Mouse (Mus musculus) embryonic facial prominence, embryonic 11.5 days (tissue): ENCODE measurements at regions not wholly inside any gene's neighbourhood (a gene's known extent, or its start where the extent isn't known, plus 50 kb on each side); places are given as distances from the start of the nearest gene placed in this dataset.

Source experiments
- ATAC-seq: fragments of 200-750 bp; cut with Nextera tagmentation; replicated peaks from 2 replicates; pipeline ENCODE4 v1.8.0; 2017; ENCODE audit warnings: low read depth; ENCODE audit not compliant: insufficient number of reproducible peaks, low FRiP score, low TSS enrichment
- DNase-seq: peaks from one replicate; pipeline ENCODE4 v3.0.0-alpha.2; 2015; ENCODE audit warnings: low spot score
- H3K27ac ChIP-seq: fragments of 300-500 bp; sonication (generic); replicated peaks from 2 replicates; pipeline ENCODE4 v1.5.1; 2014; ENCODE audit warnings: mild to moderate bottlenecking, low read depth, low read length, control low read depth
- H3K27me3 ChIP-seq: fragments of 300-500 bp; sonication (generic); 2 replicates; pipeline ENCODE4 v1.6.1; 2014; ENCODE audit warnings: mild to moderate bottlenecking, low read length, moderate library complexity, mixed read lengths; ENCODE audit not compliant: control insufficient read depth, insufficient read depth
- H3K36me3 ChIP-seq: fragments of 300-500 bp; sonication (generic); replicated peaks from 2 replicates; pipeline ENCODE4 v1.6.1; 2014; ENCODE audit warnings: low read depth, mild to moderate bottlenecking, low read length, moderate library complexity, mixed read lengths; ENCODE audit not compliant: control insufficient read depth, insufficient read depth
- H3K4me1 ChIP-seq: fragments of 300-500 bp; sonication (generic); 2 replicates; pipeline ENCODE4 v1.6.1; 2014; ENCODE audit warnings: low read length, mixed read lengths; ENCODE audit not compliant: control insufficient read depth, insufficient read depth
- H3K4me2 ChIP-seq: fragments of 300-500 bp; sonication (generic); 2 replicates; pipeline ENCODE4 v1.6.1; 2014; ENCODE audit warnings: low read depth, mild to moderate bottlenecking, control low read depth, low read length, moderate library complexity
- H3K4me3 ChIP-seq: fragments of 300-500 bp; sonication (generic); 2 replicates; pipeline ENCODE4 v1.5.1; 2014; ENCODE audit warnings: low read depth, low read length, control low read depth
- H3K9ac ChIP-seq: fragments of 300-500 bp; sonication (generic); replicated peaks from 2 replicates; pipeline ENCODE4 v1.6.1; 2014; ENCODE audit warnings: mild to moderate bottlenecking, control low read depth, low read length
- H3K9me3 ChIP-seq: fragments of 300-500 bp; sonication (generic); replicated peaks from 2 replicates; pipeline ENCODE4 v1.6.1; 2016; ENCODE audit warnings: mild to moderate bottlenecking, low read length, inconsistent platforms, mixed read lengths; ENCODE audit not compliant: control insufficient read depth
- WGBS: fragments of 180-500 bp; shearing (Covaris S2); extraction: QIAGEN DNeasy Blood & Tissue Kit; methylation state at CpG from one replicate; pipeline ENCODE4 v1.1.7; 2014; 5-methylcytosine and 5-hydroxymethylcytosine counted together

DNA sequence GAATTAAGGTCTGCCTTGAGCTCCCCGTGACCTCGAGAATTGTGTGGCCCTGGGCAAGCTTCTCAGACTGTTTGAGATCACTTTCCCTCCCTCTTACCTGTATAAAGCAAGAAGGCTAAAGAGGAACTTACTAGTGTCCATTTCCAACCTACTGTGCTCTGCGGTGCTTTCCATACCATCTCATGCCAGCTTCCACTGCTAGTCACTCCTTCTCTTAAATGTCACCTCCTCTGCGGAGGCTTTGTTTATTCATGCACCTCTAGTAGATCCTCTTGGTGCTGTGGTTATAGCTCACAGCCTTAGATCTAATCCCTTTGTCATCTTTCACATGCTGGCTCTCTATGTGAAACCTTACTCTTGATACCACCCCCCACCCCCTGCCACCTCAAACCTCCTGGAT lies 2310.3 kb upstream of the Lrrc6 start:
- Histone ChIP-seq H3K9me3 (no peaks in the 10 kb centered on the region), H3K27me3 (no peaks in the 10 kb centered on the region), H3K4me3 (no peak overlapping the region), H3K4me1 (no peaks in the 10 kb centered on the region), H3K4me2 (no peak overlapping the region), H3K36me3 (no peaks in the 10 kb centered on the region), H3K9ac (no peak overlapping the region), H3K27ac (no peak overlapping the region)
- DNase-seq (no peak), ATAC-seq (no peak)
- 90% methylated on average over 4 of the region's 4 CpGs for WGBS

DNA sequence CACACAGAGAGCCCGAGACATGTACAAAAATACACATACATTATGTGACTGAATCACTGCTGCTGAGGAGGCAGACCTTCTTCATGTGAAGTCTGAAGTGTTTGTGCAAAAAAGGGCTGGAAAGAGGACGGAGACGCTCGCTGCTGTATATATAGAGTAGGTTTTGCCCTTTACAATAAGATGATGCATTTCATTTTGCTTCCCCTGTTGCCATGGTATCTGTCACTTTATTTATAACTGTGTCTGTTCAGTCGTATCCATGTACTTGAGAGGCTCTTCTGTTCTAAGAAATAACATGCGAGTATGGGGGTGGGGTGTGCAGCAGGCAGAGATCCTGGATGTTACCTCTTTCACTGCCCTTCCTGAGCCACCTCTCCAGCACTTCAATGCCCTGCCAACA lies 2309.9 kb upstream of the Lrrc6 start:
- Histone ChIP-seq H3K4me2 (no peak overlapping the region), H3K4me3 (no peak overlapping the region), H3K36me3 (no peaks in the 10 kb centered on the region), H3K27ac (no peak overlapping the region), H3K27me3 (no peaks in the 10 kb centered on the region), H3K9me3 (no peaks in the 10 kb centered on the region), H3K9ac (no peak overlapping the region), H3K4me1 (no peaks in the 10 kb centered on the region)
- no peak for DNase-seq
- WGBS, result 85% methylated on average over 6 of the region's 6 CpGs
- no peak for ATAC-seq

DNA sequence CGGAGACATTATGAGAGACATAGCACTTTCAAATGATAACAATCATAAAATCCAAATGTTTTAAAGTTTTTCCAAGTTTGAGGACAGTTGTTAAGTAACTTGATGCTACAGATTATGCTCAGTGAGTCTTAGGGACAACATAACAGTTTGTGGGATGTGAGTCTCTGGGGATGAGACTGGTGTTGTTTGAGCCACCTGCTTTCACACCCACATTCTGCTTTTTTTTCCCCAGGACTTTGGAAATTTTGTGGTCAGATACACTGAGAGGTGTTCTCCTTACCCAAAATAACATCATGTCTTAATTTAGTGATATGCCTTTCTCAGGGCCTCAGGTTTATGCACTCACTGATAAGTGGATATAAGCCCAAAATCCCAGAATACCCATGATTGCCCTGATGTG lies 2307.5 kb upstream of the Lrrc6 start:
- Histone ChIP-seq H3K9ac (no peak overlapping the region), H3K4me3 (no peak overlapping the region), H3K4me2 (no peak overlapping the region), H3K36me3 (no peaks in the 10 kb centered on the region), H3K27me3 (no peaks in the 10 kb centered on the region), H3K4me1 (no peaks in the 10 kb centered on the region), H3K27ac (no peak overlapping the region), H3K9me3 (no peaks in the 10 kb centered on the region)
- ATAC-seq (no peak), DNase-seq (no peak)
- 94% methylated on average over 1 of the region's 1 CpGs for WGBS

- H3K9ac ChIP-seq, result no peak overlapping the region
- H3K27ac ChIP-seq, result no peak overlapping the region
- 93% methylated on average over 1 of the region's 1 CpGs for WGBS
- no peaks in the 10 kb centered on the region for H3K27me3 ChIP-seq
- H3K4me2 ChIP-seq, result no peak overlapping the region
- H3K36me3 ChIP-seq, result no peaks in the 10 kb centered on the region
- H3K9me3 ChIP-seq, result no peaks in the 10 kb centered on the region
- H3K4me3 ChIP-seq, result no peak overlapping the region
- no peaks in the 10 kb centered on the region for H3K4me1 ChIP-seq
- DNase-seq, result no peak
- no peak for ATAC-seq
Observed at GRCm38 (mm10) chr15:68804254-68804653, 2303.5 kb upstream of the Lrrc6 start.

DNA sequence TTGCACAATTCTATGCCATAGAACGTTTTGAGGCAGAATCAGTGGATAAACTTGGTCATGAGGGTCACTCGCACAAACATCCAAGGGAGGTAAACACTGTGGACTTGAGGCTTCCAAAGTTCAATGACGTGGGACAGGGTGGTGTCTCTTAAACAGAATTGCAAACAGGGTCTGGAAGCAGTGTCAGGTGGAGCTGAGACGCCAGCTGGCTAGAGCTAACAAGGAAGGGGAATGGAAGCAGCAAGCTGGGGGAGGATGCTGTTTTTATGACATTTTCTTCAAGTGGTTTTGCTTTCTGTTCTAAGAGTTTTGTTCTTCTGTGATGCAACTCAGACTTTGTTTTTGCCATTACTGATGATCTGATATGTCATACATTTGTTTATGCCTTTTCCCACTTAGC lies 2301.1 kb upstream of the Lrrc6 start:
- Histone ChIP-seq H3K4me3 (no peak overlapping the region), H3K9ac (no peak overlapping the region), H3K27ac (no peak overlapping the region), H3K4me1 (no peaks in the 10 kb centered on the region), H3K27me3 (no peaks in the 10 kb centered on the region), H3K4me2 (no peak overlapping the region), H3K36me3 (no peaks in the 10 kb centered on the region), H3K9me3 (no peaks in the 10 kb centered on the region)
- ATAC-seq (no peak), DNase-seq (no peak)
- 79% methylated on average over 4 of the region's 4 CpGs for WGBS

DNA sequence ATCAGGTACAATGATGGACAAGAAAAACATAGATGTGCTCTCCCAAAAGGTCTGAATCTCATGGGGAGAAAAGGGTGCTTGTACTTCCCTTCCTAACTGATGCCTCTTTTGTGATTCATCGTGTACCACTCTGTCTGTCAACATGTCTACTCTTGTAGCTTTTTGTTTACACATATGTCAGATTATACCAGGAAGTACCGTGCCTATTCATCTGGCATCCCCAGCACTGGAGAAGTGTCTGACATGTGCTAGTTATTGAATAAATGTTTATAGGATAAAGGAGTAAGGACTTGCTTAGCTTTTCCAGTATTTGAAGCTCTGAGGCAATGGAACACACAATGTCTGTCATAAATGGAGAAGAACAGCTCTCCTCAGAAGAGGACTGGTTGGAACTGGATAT lies 2296.7 kb upstream of the Lrrc6 start:
- no peak overlapping the region for H3K4me2 ChIP-seq
- 75% methylated on average over 2 of the region's 2 CpGs for WGBS
- no peak overlapping the region for H3K4me3 ChIP-seq
- DNase-seq (no peak), ATAC-seq (no peak)
- no peak overlapping the region for H3K27ac ChIP-seq
- H3K27me3 ChIP-seq, result no peaks in the 10 kb centered on the region
- H3K9ac ChIP-seq, result no peak overlapping the region
- no peaks in the 10 kb centered on the region for H3K36me3 ChIP-seq
- H3K4me1 ChIP-seq, result no peaks in the 10 kb centered on the region
- no peaks in the 10 kb centered on the region for H3K9me3 ChIP-seq

DNA sequence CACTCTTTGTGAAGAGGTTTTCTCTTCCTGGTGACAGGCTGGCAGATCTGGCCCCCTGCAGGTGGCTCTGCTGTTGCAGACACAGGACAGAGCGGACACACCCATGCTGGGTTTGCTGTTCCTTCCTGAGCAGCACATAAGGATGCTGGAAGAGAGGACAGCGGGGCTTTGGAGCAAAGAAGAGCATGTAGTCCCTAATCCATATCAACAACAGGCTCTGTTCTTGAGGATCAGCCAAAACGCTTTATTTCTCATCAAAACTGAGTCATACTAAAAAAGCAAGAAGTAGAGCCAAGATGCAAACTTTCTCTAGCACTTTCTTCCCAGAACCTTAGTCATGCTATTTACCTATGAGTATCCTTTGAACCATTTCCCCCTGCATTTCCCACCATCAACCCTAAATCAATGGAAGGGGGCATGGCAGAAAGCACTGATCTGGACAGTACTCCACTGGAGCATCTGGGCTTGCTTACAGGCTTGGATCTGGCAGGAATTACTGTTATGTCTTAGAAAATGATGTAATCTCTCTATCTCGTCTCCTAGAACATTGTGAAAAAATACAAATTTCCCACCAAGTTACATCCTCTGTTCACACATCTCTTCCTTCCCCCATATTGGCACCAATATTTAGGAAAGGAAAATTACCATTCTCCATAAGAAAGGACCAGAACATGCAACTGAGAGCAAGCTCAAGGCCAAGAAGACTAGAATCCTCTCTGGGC lies 2294.7 kb upstream of the Lrrc6 start:
- Histone ChIP-seq H3K9ac (no peak overlapping the region), H3K4me1 (no peaks in the 10 kb centered on the region), H3K36me3 (no peaks in the 10 kb centered on the region), H3K9me3 (no peaks in the 10 kb centered on the region), H3K4me2 (no peak overlapping the region), H3K27ac (no peak overlapping the region), H3K27me3 (no peaks in the 10 kb centered on the region), H3K4me3 (no peak overlapping the region)
- DNase-seq (no peak), ATAC-seq (no peak)
- 64% methylated on average over 4 of the region's 4 CpGs for WGBS

DNA sequence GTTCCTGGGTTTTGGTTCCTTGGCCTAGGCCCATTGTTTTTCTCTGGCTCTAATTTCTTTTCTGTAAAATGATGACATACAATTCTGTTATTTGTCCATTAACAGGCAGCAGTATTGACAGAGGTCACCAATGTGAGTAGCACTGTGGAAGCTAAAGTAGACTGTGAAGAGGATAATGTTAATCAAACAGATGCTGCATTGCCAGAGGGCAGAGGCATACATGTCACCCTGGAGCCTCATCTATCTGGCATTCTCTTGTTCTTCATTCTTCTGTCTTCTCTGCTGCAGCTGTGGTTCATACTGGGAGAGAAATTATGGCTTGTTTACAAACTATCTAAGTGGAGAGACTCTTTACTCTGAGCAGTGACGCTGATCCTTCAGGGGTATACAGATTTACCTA lies 2259.2 kb upstream of the Lrrc6 start:
- H3K9me3 ChIP-seq, result no peaks in the 10 kb centered on the region
- ATAC-seq (no peak), DNase-seq (no peak)
- H3K36me3 ChIP-seq, result no peaks in the 10 kb centered on the region
- no peaks in the 10 kb centered on the region for H3K4me1 ChIP-seq
- no peak overlapping the region for H3K9ac ChIP-seq
- no peak overlapping the region for H3K4me2 ChIP-seq
- no peak overlapping the region for H3K27ac ChIP-seq
- WGBS, result 71% methylated on average over 1 of the region's 1 CpGs
- no peaks in the 10 kb centered on the region for H3K27me3 ChIP-seq
- H3K4me3 ChIP-seq, result no peak overlapping the region
